ENCODE assay signal across 8 mouse cellular contexts in the genomic region with DNA sequence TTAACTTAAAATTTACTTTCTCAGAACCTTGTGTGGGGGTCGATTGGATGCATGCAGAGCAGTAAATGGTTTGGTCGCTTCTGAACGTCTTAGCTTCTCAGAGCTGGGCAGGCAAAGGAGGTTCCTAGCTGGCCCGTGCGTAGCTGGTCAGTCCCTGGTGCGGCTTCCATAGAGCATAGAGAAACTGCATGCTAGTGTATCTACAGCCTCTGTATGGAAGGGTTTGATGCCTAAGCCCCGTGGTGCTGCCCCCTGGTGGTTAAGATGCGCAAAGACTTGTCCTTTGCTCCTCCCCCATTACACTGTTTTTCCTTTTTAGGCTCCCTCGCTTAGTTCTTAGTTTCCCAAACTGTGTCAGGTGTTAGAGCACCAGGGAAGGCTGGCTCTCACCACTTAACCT. TPM values are rescaled to one million over a fixed set of nuclear protein-coding genes. Genes with fewer than 3 reads are reported as not detected.
DNase-seq lines count a peak whose midpoint lies in the region; ATAC-seq lines count a peak whose summit lies in the region.

No protein-coding gene starts in this region.

- DNase-seq in T-cell, adult 2 months (ENCODE audit: low spot score) = peak; percentile 82
- peak; percentile 84 to 85 for DNase-seq in cerebellum, postnatal 36 days
- DNase-seq in frontal cortex, postnatal 25 days (ENCODE audit: low spot score in 2 of 2) = peak; percentile 62 to 83
- DNase-seq in hindbrain, embryonic 14.5 days (ENCODE audit: low spot score) = peak; percentile 89
- peak; percentile 70 to 73 for DNase-seq in layer of hippocampus, postnatal 36 days
- DNase-seq in lung, postnatal 25 days (ENCODE audit: low spot score) = peak; percentile 89
- DNase-seq in retina, adult 2 months (ENCODE audit: low read depth, low spot score) = peak; percentile 79
- DNase-seq in thymus, postnatal 25 days = peak; percentile 88

- 0 out of 2 replicates have a peak overlapping the region, but pooled peaks have one; percentile 26 for H3K27ac ChIP-seq in hindbrain, embryonic 14.5 days

- H3K9me3 ChIP-seq in hindbrain, embryonic 14.5 days (ENCODE audit: control insufficient read depth, low read length) = no peaks in the 10 kb centered on the region

- no peaks in the 10 kb centered on the region for H3K27me3 ChIP-seq in hindbrain, embryonic 14.5 days (ENCODE audit: control insufficient read depth, insufficient read depth, low read length)

- H3K4me2 ChIP-seq in hindbrain, embryonic 14.5 days (replicated peaks) = peak overlapping the region; percentile 90

- no peaks in the 10 kb centered on the region for H3K36me3 ChIP-seq in hindbrain, embryonic 14.5 days (replicated peaks; ENCODE audit: control insufficient read depth, insufficient read depth)

- H3K9ac ChIP-seq in hindbrain, embryonic 14.5 days = peak overlapping the region; percentile 98; the same call in 1 of the 2 replicates

- peaks cover 49% of the 10 kb centered on the region for H3K4me1 ChIP-seq in hindbrain, embryonic 14.5 days (replicated peaks; ENCODE audit: control insufficient read depth, insufficient read depth, low read length)

- H3K4me3 ChIP-seq in hindbrain, embryonic 14.5 days (replicated peaks; ENCODE audit: low read length) = peak overlapping the region; percentile 97

- peak; percentile 47 for ATAC-seq in hindbrain, embryonic 14.5 days (ENCODE audit: low FRiP score)

- WGBS in hindbrain, embryonic 14.5 days = 2% methylated on average over 9 of the region's 9 CpGs

RNA-seq across cellular contexts. Expression of a gene that starts 2.1 kb away (rescaled TPM):
- 20.3 and 23.5 TPM in 2 replicates for polyA plus RNA-seq in hindbrain, embryonic 14.5 days (2014; fragmentation: Nextera tagmentation; extraction: Ambion mirVana)
- 10 to 100 TPM; 27.2 to 31.4 TPM for total RNA-seq in layer of hippocampus, postnatal 36 days (2021)

Comparison
In these comparisons a context has a peak if more than half of its experiments do, and no peak if none do; other contexts are left out.
1. Peak in every context shown above with its lines: DNase-seq, ATAC-seq, H3K4me3 ChIP-seq and H3K27ac ChIP-seq.